Mouse (Mus musculus) T-helper 17 cell (primary cell): Measurements from ENCODE around the gene Sik2.

Source experiments
- in situ Hi-C, 2 experiments: fragments of 300-600 bp; cut with MboI, MseI; formaldehyde crosslinking; loops; 1 replicate in 1 of 2; 2 replicates in 1 of 2; pipeline ENCODE4 v1.15.1; 2025; ENCODE audit warnings: high pct_unique_total_duplicates in 2 of 2

The Sik2 gene

GRCm38 (mm10) chr9:50874031-50874430 is 134.8 kb downstream of the Sik2 start:
- in situ Hi-C loops: no loop called here

GRCm38 (mm10) chr9:50873210-50873609 is 135.7 kb downstream of the Sik2 start:
- in situ Hi-C loops: no loop called here

- in situ Hi-C loops: no loop called here
These were observed 140.7 kb downstream of the Sik2 start for GRCm38 (mm10) chr9:50868182-50868581.

- in situ Hi-C loops: no loop called here
These were observed 141.9 kb downstream of the Sik2 start for GRCm38 (mm10) chr9:50867015-50867414.

- in situ Hi-C loops: no loop called here
These were observed 143.1 kb downstream of the Sik2 start for GRCm38 (mm10) chr9:50865803-50866202.

GRCm38 (mm10) chr9:50864877-50865276 is 144.0 kb downstream of the Sik2 start:
- in situ Hi-C loops: no loop called here

- in situ Hi-C loops: no loop called here
These were observed 145.0 kb downstream of the Sik2 start for GRCm38 (mm10) chr9:50863824-50864223.

- in situ Hi-C loops: no loop called here
These were observed 147.6 kb downstream of the Sik2 start for GRCm38 (mm10) chr9:50861119-50861839.

GRCm38 (mm10) chr9:50858681-50859080 is 150.2 kb downstream of the Sik2 start:
- in situ Hi-C loops: loop anchor here in 1 of 2 experiments (5.0 kb wide), 1 partner anchor 44 kb away; no protein-coding TSS in a partner anchor

- in situ Hi-C loops: loop anchor here in 1 of 2 experiments (5.0 kb wide), 1 partner anchor 45 kb away; no protein-coding TSS in a partner anchor
These were observed 151.7 kb downstream of the Sik2 start for GRCm38 (mm10) chr9:50857082-50857641.

- in situ Hi-C loops: loop anchor here in 1 of 2 experiments (5.0 kb wide), 1 partner anchor 46 kb away; no protein-coding TSS in a partner anchor
These were observed 152.4 kb downstream of the Sik2 start for GRCm38 (mm10) chr9:50856341-50857081.

GRCm38 (mm10) chr9:50855780-50856179 is 153.1 kb downstream of the Sik2 start:
- in situ Hi-C loops: loop anchor here in 1 of 2 experiments (5.0 kb wide), 1 partner anchor 47 kb away; no protein-coding TSS in a partner anchor

- in situ Hi-C loops: loop anchor here in 1 of 2 experiments (5.0 kb wide), 1 partner anchor 47 kb away; no protein-coding TSS in a partner anchor
These were observed 153.6 kb downstream of the Sik2 start for GRCm38 (mm10) chr9:50855133-50855766.

- in situ Hi-C loops: loop anchor here (5.0 kb wide), 3 partner anchors 153 to 288 kb away; partner anchors contain the start of gene Sik2 (in 1 of the 2)
These were observed 154.5 kb downstream of the Sik2 start for GRCm38 (mm10) chr9:50854376-50854775.

- in situ Hi-C loops: loop anchor here (5.0 kb wide), 3 partner anchors 155 to 290 kb away; partner anchors contain the start of gene Sik2 (in 1 of the 2)
These were observed 156.1 kb downstream of the Sik2 start for GRCm38 (mm10) chr9:50852634-50853349.

- in situ Hi-C loops: loop anchor here (5.0 kb wide), 3 partner anchors 157 to 292 kb away; partner anchors contain the start of gene Sik2 (in 1 of the 2)
These were observed 158.2 kb downstream of the Sik2 start for GRCm38 (mm10) chr9:50850713-50851112.

- in situ Hi-C loops: loop anchor here (5.0 kb wide), 3 partner anchors 157 to 292 kb away; partner anchors contain the start of gene Sik2 (in 1 of the 2)
These were observed 158.6 kb downstream of the Sik2 start for GRCm38 (mm10) chr9:50850271-50850670.

GRCm38 (mm10) chr9:50849755-50850154 is 159.1 kb downstream of the Sik2 start:
- in situ Hi-C loops: loop anchor here (5.0 to 10.0 kb wide), 4 partner anchors 158 to 445 kb away; partner anchors contain the start of gene Sik2 (in 1 of the 2)

GRCm38 (mm10) chr9:50849249-50849648 is 159.6 kb downstream of the Sik2 start:
- in situ Hi-C loops: loop anchor here in 1 of 2 experiments (10.0 kb wide), 1 partner anchor 446 kb away; no protein-coding TSS in a partner anchor

GRCm38 (mm10) chr9:50848821-50849220 is 160.1 kb downstream of the Sik2 start:
- in situ Hi-C loops: loop anchor here in 1 of 2 experiments (10.0 kb wide), 1 partner anchor 446 kb away; no protein-coding TSS in a partner anchor
